Mouse (Mus musculus) E14TG2a.4 (cell line): ENCODE results near the gene Fbxo48.

Experiments used
- H3K27me3 ChIP-seq: 2 replicates; pipeline ENCODE4 v1.6.1; 2014; ENCODE audit warnings: low read length, control low read depth; ENCODE audit not compliant: insufficient read depth
- H3K36me3 ChIP-seq: 2 replicates; pipeline ENCODE4 v1.6.1; 2014; ENCODE audit warnings: low read length, control low read depth; ENCODE audit not compliant: insufficient read depth
- H3K4me1 ChIP-seq: replicated peaks from 2 replicates; pipeline ENCODE4 v1.6.1; 2014; ENCODE audit warnings: low read depth, low read length, control low read depth
- H3K4me3 ChIP-seq: replicated peaks from 2 replicates; pipeline ENCODE4 v1.5.1; 2014; ENCODE audit warnings: mild to moderate bottlenecking, low read length
- H3K9me3 ChIP-seq: 2 replicates; pipeline ENCODE4 v1.6.1; 2014; ENCODE audit warnings: low read length, control low read depth
- CTCF ChIP-seq: conservative IDR thresholded peaks from 2 replicates; pipeline ENCODE4 v1.5.1; 2014; ENCODE audit warnings: low read length
- NANOG ChIP-seq: IDR thresholded peaks from 2 replicates; pipeline ENCODE4 v1.6.1; 2014; ENCODE audit warnings: borderline replicate concordance, low read length, mixed read lengths
- POU5F1 ChIP-seq: IDR thresholded peaks from 2 replicates; pipeline ENCODE4 v1.6.1; 2014; ENCODE audit warnings: low read length, borderline replicate concordance

Gene Fbxo48

GRCm38 (mm10) chr11:17000353-17001334 is 49.5 kb downstream of the Fbxo48 start:
- Histone ChIP-seq H3K36me3 (no peaks in the 10 kb centered on the region), H3K4me3 (no peak overlapping the region), H3K4me1 (no peaks in the 10 kb centered on the region), H3K9me3 (no peaks in the 10 kb centered on the region), H3K27me3 (no peaks in the 10 kb centered on the region)
- TF ChIP-seq CTCF (no peak), NANOG (no peak), POU5F1 (no peak)

GRCm38 (mm10) chr11:17002739-17003373 is 51.7 kb downstream of the Fbxo48 start:
- no peak for TF ChIP-seq POU5F1
- H3K9me3 ChIP-seq, result no peaks in the 10 kb centered on the region
- H3K4me3 ChIP-seq, result no peak overlapping the region
- no peaks in the 10 kb centered on the region for H3K4me1 ChIP-seq
- H3K36me3 ChIP-seq, result no peaks in the 10 kb centered on the region
- no peaks in the 10 kb centered on the region for H3K27me3 ChIP-seq

GRCm38 (mm10) chr11:17003757-17004156 is 52.6 kb downstream of the Fbxo48 start:
- H3K4me3 ChIP-seq, result no peak overlapping the region
- H3K9me3 ChIP-seq, result no peaks in the 10 kb centered on the region
- H3K27me3 ChIP-seq, result no peaks in the 10 kb centered on the region
- H3K36me3 ChIP-seq, result no peaks in the 10 kb centered on the region
- H3K4me1 ChIP-seq, result no peaks in the 10 kb centered on the region
- TF ChIP-seq POU5F1 (no peak), NANOG (no peak), CTCF (no peak)
